Mouse (Mus musculus) frontal cortex, postnatal 10 days (tissue): ENCODE results near the gene Timm13.

ENCODE experiments used
- DNase-seq, 2 experiments: peaks; one replicate each; pipeline ENCODE4 v3.0.0; 2022; ENCODE audit warnings: low spot score in 2 of 2, mixed read lengths in 1 of 2

Gene Timm13

GRCm38 (mm10) chr10:80904004-80904693 lies 3.4 kb upstream of the Timm13 start:
- no peak for DNase-seq

- DNase-seq, result no peak
Observed at GRCm38 (mm10) chr10:80903282-80903681, 2.5 kb upstream of the Timm13 start.

GRCm38 (mm10) chr10:80902273-80902940 lies 1.6 kb upstream of the Timm13 start:
- DNase-seq, result no peak

GRCm38 (mm10) chr10:80901409-80902272 lies 872 bp upstream of the Timm13 start:
- no peak for DNase-seq

- no peak for DNase-seq
Observed at GRCm38 (mm10) chr10:80899591-80900317, 1.0 kb downstream of the Timm13 start.

- no peak for DNase-seq
Observed at GRCm38 (mm10) chr10:80899074-80899473, 1.7 kb downstream of the Timm13 start.

- DNase-seq, result no peak
Observed at GRCm38 (mm10) chr10:80897861-80898510, 2.8 kb downstream of the Timm13 start.

GRCm38 (mm10) chr10:80896581-80897485 lies 3.9 kb downstream of the Timm13 start:
- no peak for DNase-seq

- DNase-seq, result no peak
Observed at GRCm38 (mm10) chr10:80895697-80896096, 5.1 kb downstream of the Timm13 start.

GRCm38 (mm10) chr10:80895100-80895499 lies 5.7 kb downstream of the Timm13 start:
- no peak for DNase-seq

GRCm38 (mm10) chr10:80887181-80887580 lies 13.6 kb downstream of the Timm13 start:
- no peak for DNase-seq

GRCm38 (mm10) chr10:80881301-80881700 lies 19.5 kb downstream of the Timm13 start:
- DNase-seq, result peak; percentile 68 to 70

GRCm38 (mm10) chr10:80880901-80881300 lies 19.9 kb downstream of the Timm13 start:
- no peak for DNase-seq

GRCm38 (mm10) chr10:80880131-80880641 lies 20.6 kb downstream of the Timm13 start:
- no peak for DNase-seq

- no peak for DNase-seq
Observed at GRCm38 (mm10) chr10:80876594-80876993, 24.2 kb downstream of the Timm13 start.

GRCm38 (mm10) chr10:80876028-80876427 lies 24.7 kb downstream of the Timm13 start:
- no peak for DNase-seq

- no peak for DNase-seq
Observed at GRCm38 (mm10) chr10:80874035-80874434, 26.7 kb downstream of the Timm13 start.

GRCm38 (mm10) chr10:80871581-80871980 lies 29.2 kb downstream of the Timm13 start, which contains the start of gene Tmprss9:
Tmprss9 (plus strand) TSS chr10:80871848.
- DNase-seq, result no peak

- DNase-seq, result no peak
Observed at GRCm38 (mm10) chr10:80870993-80871392, 29.8 kb downstream of the Timm13 start.

- DNase-seq, result no peak
Observed at GRCm38 (mm10) chr10:80864446-80864845, 36.3 kb downstream of the Timm13 start.
